Mouse (Mus musculus) spleen, adult 12 weeks (tissue): ENCODE results near the gene Mgat5.

Experiments
- DNase-seq: peaks from one replicate; pipeline ENCODE4 v3.0.0; 2022; ENCODE audit warnings: low spot score

Gene Mgat5

GRCm38 (mm10) chr1:127338833-127339487 is 134.1 kb downstream of the Mgat5 start:
- DNase-seq = no peak

DNA sequence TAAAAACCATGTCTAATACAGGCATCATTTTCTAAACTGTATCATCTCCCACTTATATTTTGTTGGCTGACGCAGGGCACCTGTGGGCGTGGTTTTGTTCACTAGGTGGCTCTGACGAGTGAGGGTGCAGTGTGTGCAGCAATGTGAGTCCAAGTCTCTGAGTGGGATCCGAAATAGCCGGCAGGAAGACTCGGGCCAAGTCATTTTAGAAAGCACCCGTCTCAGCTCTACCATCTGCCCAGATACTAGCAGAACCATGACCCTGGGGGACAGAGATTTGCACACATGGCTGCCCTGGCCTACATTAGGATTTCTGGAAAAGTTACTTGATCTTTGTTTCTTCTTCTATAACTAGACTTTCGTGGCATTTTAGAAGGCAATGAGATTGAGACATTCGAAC is 135.5 kb downstream of the Mgat5 start:
- DNase-seq = no peak

- DNase-seq = no peak
These were observed 140.1 kb downstream of the Mgat5 start for GRCm38 (mm10) chr1:127344913-127345312.

- DNase-seq = no peak
These were observed 141.9 kb downstream of the Mgat5 start for GRCm38 (mm10) chr1:127346596-127347139.

DNA sequence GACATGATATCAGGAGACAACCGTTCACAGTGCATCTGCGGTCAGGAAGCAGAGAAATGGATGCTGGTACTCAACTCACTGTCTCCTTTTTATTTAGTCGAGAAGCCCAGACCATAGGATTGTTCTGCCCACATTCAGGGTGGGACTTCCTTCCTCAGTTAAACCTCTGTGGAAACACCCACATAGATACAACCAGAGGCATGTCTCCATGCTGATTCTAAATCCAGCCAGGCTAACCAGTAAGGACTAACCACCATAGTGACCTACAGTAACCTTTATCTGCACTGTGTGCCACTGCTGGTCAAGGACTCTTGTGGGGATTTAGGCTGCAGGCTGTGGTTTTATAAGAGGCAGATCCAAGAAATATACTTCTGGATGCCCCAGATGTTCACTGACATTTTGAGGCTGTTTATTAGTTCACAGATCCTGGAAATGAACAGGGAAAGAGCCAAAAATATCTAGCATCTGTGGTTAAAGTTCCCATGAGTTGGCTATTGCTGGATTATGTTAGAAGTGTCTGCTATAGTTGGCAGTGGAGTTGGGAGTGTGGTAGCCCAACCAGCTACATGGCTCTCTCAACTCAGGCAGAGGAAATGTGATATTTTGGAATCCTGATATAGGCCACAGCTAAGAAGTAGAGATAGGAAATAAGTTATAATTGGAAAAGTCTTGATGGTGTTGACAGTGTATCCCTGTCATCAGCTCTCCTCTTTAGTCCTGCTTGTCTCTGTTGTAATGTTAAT is 143.2 kb downstream of the Mgat5 start:
- DNase-seq = no peak

GRCm38 (mm10) chr1:127348642-127349341 is 144.0 kb downstream of the Mgat5 start:
- DNase-seq = no peak

- DNase-seq = no peak
These were observed 146.7 kb downstream of the Mgat5 start for GRCm38 (mm10) chr1:127351380-127352057.

DNA sequence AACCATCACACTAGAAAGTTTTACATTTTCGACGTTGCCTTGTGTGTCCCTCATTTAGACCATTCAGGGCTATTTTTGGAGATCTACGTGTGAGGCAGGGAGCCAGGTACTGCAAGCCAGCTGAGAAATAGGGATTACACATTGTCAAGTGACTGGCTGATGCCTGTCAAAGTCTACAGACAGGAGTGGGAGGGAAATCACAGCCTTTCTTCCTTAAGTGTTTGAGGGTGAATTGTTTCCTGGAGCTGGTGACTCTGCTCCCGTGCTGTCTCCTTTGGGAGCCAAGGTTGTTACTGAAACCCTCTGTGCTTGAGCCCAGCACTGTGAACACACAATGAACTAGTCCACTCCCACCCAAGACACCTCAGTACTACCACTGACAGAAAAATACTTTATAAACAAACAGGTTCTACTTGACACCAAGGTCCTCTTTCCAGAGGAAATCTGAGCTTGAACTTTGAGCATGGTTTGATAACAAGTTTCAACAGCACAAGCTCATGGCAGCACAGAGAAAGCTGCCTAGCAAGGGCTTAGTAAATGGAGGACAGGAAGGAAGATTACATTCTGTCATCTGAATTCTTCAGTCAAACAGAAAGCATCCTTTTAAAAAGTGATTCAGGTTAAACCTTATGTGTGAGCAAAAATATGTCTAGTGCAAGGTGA is 147.4 kb downstream of the Mgat5 start:
- no peak for DNase-seq

DNA sequence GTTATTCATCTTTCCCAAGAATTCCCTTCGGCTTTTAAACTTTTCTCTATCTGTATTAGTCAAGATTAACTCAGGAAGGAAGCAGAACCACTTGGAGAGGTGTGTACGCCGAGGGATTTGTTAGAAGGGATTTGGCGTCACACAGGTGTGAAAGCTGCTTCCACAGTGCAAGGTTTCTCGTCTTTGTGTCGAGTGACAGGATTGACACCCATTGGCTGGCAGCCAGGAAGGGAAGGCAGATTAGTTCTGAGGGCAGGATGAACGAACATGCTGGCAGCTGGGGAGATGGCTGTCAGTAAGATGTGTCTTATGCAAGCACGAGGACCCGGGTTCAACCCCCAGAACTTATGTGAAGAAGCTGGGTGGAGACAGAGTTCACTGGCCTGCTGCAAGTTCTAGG is 148.6 kb downstream of the Mgat5 start:
- no peak for DNase-seq

DNA sequence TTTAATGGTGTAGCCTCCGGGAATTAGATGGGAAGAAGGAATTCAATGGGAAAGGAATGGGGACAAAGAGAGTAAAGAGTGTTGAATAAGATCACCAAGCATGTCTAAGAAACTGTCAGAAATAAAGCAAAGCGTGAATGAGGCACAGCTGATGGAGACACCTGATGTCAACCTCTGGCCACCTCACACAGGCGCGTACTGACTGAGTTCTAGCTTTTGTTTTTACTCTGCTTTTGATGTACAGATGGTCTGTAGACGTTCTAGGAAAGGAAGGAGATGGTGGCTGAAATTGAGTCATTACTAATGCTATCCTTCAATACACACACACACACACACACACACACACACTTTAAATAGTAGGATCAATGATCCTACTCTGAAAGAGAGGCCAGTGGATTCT is 149.3 kb downstream of the Mgat5 start:
- no peak for DNase-seq

DNA sequence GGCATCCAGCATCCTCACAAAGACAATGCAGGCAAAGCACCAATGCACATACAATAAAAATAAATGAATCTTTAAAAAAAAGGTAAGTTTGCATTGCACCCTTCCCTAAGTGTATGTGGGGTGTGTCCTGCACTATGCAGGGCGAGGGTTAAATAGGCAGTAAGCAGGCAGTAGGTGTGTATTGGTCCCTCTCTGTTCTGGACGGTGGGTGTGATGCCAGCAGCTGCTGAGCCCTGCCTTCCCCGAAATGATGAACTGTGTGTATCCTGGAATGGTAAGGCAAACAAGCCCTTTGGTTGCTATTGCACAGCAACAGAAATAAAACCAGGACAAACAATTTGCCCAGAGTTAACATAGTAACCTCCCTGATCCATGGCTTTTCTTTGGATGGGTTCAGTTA is 150.2 kb downstream of the Mgat5 start:
- no peak for DNase-seq

DNA sequence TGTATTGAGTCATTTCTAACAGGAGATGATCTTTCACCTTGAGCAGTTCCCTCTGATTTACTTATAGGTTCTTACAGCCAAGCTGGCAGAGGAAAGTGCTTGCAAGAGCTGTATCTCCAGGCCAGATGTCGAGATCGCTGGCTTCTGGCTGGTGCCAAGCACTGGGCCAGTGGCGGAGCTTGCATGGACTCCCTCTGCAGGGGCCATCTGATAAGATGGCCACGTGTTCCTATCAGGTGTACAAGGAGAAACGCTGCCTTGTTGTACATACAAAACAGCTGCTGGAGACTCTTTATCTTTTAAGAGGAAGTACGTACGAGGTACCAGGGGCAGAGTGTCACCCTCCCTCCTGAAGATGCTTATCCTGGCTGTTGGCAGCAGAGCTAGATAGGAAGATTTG is 158.8 kb downstream of the Mgat5 start:
- DNase-seq = no peak

- DNase-seq = no peak
These were observed 160.9 kb downstream of the Mgat5 start for GRCm38 (mm10) chr1:127365706-127366105.

DNA sequence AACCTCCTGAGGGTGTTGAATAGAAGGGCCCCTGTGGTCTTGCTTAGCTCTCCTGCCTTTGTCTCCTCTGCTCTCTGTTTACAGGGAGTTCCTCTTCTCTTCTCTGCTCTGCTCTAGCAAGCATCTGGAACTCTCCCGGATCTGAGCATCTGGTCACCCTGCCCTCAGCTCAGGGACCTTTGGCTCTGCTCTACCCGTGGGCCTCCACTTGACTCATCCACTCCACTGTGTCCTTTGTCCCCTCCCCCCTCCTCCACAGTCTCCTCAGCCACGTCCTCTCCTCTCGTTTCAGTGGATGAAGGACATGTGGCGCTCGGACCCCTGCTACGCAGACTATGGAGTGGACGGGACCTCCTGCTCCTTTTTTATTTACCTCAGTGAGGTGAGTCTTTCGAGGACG is 161.3 kb downstream of the Mgat5 start:
- no peak for DNase-seq

DNA sequence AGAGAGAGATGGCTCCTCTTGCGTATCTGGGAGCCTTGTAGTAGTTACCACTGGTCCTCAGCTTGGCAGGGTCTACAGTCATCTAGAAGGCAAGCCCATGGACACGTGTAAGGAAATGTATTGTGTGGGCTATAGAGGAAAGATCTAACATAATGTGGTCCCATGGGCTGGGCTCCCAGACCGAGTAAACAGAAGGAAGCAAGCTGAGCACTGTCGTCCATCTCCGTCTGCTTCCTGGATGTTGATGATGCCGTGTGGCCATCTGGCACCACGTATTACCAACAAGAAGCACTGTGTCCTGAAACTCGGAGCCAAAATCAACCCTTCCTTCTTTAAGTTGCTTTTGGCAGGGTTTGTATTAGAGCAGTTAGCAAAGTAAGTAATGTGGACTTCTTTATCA is 163.7 kb downstream of the Mgat5 start:
- DNase-seq = no peak

DNA sequence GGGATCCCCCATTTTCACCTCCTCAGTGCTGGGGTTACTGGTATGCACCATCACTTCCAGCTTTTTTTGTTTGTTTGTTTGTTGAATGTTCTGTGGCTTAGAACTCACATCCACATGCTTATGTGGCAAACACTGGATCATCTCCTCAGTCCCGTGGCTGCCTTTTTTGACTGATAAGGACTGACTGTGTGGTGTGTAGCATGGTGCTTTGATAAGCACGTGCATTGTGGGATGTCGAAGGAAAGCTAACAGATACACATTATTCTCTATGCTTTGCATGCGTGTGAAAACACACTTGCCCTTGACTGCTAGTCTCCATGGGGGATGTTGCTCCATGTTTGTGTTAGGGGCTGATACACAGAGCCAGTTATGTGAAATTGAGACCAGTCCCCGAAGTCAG is 164.7 kb downstream of the Mgat5 start:
- DNase-seq = no peak

- DNase-seq = no peak
These were observed 167.3 kb downstream of the Mgat5 start for GRCm38 (mm10) chr1:127372096-127372495.

- no peak for DNase-seq
These were observed 168.7 kb downstream of the Mgat5 start for GRCm38 (mm10) chr1:127373559-127373958.

DNA sequence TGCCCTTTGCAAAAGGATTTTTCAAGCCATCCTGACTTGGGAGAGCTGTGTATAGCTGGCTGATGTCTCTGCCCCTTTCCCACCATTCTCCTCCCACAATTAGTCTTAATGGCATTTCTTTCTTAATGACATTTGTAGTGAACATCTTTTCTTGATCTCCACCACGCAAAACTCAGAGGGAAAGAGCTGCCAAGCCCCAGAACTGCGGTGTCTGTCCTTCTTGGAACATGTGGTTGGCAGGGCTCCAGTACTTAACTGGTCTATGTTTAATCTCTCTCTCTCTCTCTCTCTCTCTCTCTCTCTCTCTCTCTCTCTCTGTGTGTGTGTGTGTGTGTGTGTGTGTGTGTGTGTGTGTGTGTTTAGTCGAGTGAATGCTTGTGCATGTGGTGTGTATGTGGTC is 169.3 kb downstream of the Mgat5 start:
- DNase-seq = no peak

DNA sequence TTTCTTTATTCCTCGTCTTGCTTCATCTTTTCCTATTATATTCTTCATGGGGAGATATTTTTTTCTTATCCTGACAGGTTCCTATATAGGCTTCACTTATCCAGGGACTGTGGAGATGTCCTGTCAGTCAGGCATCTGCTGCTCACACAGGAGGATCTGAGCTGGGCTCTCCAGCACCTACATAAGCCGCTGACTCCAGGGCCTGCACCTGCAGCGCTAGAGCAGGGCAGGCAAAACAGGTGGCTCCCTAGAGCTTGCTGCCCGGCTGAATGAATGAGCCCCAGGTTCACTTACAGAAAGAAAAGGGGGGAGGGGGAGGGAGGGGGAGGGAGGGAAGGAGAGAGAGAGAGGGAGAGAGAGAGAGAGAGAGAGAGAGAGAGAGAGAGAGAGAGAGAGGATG is 175.3 kb downstream of the Mgat5 start:
- no peak for DNase-seq

GRCm38 (mm10) chr1:127380749-127381501 is 176.1 kb downstream of the Mgat5 start:
- DNase-seq = no peak
